Mouse (Mus musculus): ENCODE measurements at regions not wholly inside any gene's neighbourhood (a gene's known extent, or its start where the extent isn't known, plus 50 kb on each side); places are given as distances from the start of the nearest gene placed in this dataset.

GRCm38 (mm10) chr16:70071471-70071870 is 207.9 kb upstream of the Speer2 start:
- no peaks in the 10 kb centered on the region for H3K4me1 ChIP-seq (ENCODE audit: control insufficient read depth, insufficient read depth)
- no peak overlapping the region for H3K4me3 ChIP-seq (ENCODE audit: low read depth, low read length)
- DNase-seq (ENCODE audit: low spot score) (no peak), ATAC-seq (ENCODE audit: insufficient read depth, low read depth) (no peak)
- H3K9me3 ChIP-seq (replicated peaks; ENCODE audit: control insufficient read depth, low read length) = no peaks in the 10 kb centered on the region
- no peaks in the 10 kb centered on the region for H3K36me3 ChIP-seq (replicated peaks; ENCODE audit: control insufficient read depth, insufficient read depth, low read length)
- no peak overlapping the region for H3K9ac ChIP-seq (replicated peaks; ENCODE audit: low read depth, low read length)
- TF ChIP-seq CTCF (IDR thresholded peaks at IDR 0.05; ENCODE audit: low read depth) = no peak
- no peak for TF ChIP-seq EP300 (IDR thresholded peaks at IDR 0.05; ENCODE audit: low read depth)
- no peaks in the 10 kb centered on the region for H3K27me3 ChIP-seq (ENCODE audit: control insufficient read depth, insufficient read depth, low read length)
- H3K4me2 ChIP-seq (ENCODE audit: low read depth, low read length) = no peak overlapping the region
- H3K27ac ChIP-seq (ENCODE audit: low read depth) = no peak overlapping the region
- 84% methylated on average over 4 of the region's 4 CpGs for WGBS

GRCm38 (mm10) chr16:70073740-70074139 is 210.2 kb upstream of the Speer2 start:
- no peaks in the 10 kb centered on the region for H3K4me1 ChIP-seq (ENCODE audit: control insufficient read depth, insufficient read depth)
- no peak overlapping the region for H3K4me3 ChIP-seq (ENCODE audit: low read depth, low read length)
- H3K27me3 ChIP-seq (ENCODE audit: control insufficient read depth, insufficient read depth, low read length) = no peaks in the 10 kb centered on the region
- no peak overlapping the region for H3K9ac ChIP-seq (replicated peaks; ENCODE audit: low read depth, low read length)
- TF ChIP-seq EP300 (IDR thresholded peaks at IDR 0.05; ENCODE audit: low read depth) = no peak
- TF ChIP-seq CTCF (IDR thresholded peaks at IDR 0.05; ENCODE audit: low read depth) = no peak
- H3K9me3 ChIP-seq (replicated peaks; ENCODE audit: control insufficient read depth, low read length) = no peaks in the 10 kb centered on the region
- no peaks in the 10 kb centered on the region for H3K36me3 ChIP-seq (replicated peaks; ENCODE audit: control insufficient read depth, insufficient read depth, low read length)
- ATAC-seq (ENCODE audit: insufficient read depth, low read depth) (no peak), DNase-seq (ENCODE audit: low spot score) (no peak)
- H3K4me2 ChIP-seq (ENCODE audit: low read depth, low read length) = no peak overlapping the region
- 64% methylated on average over 2 of the region's 2 CpGs for WGBS
- no peak overlapping the region for H3K27ac ChIP-seq (ENCODE audit: low read depth)

GRCm38 (mm10) chr16:70079497-70079896 is 216.0 kb upstream of the Speer2 start:
- H3K9ac ChIP-seq (replicated peaks; ENCODE audit: low read depth, low read length) = no peak overlapping the region
- TF ChIP-seq CTCF (IDR thresholded peaks at IDR 0.05; ENCODE audit: low read depth) = no peak
- no peak for TF ChIP-seq EP300 (IDR thresholded peaks at IDR 0.05; ENCODE audit: low read depth)
- H3K27me3 ChIP-seq (ENCODE audit: control insufficient read depth, insufficient read depth, low read length) = no peaks in the 10 kb centered on the region
- no peak overlapping the region for H3K27ac ChIP-seq (ENCODE audit: low read depth)
- ATAC-seq (ENCODE audit: insufficient read depth, low read depth) (no peak), DNase-seq (ENCODE audit: low spot score) (no peak)
- H3K9me3 ChIP-seq (replicated peaks; ENCODE audit: control insufficient read depth, low read length) = no peaks in the 10 kb centered on the region
- H3K36me3 ChIP-seq (replicated peaks; ENCODE audit: control insufficient read depth, insufficient read depth, low read length) = no peaks in the 10 kb centered on the region
- H3K4me2 ChIP-seq (ENCODE audit: low read depth, low read length) = no peak overlapping the region
- 87% methylated on average over 10 of the region's 10 CpGs for WGBS
- no peak overlapping the region for H3K4me3 ChIP-seq (ENCODE audit: low read depth, low read length)
- H3K4me1 ChIP-seq (ENCODE audit: control insufficient read depth, insufficient read depth) = no peaks in the 10 kb centered on the region

GRCm38 (mm10) chr16:70091291-70091690 is 222.5 kb upstream of the Gbe1 start:
- DNase-seq (ENCODE audit: low spot score) (no peak), ATAC-seq (ENCODE audit: insufficient read depth, low read depth) (no peak)
- Histone ChIP-seq H3K4me2 (ENCODE audit: low read depth, low read length) (no peak overlapping the region), H3K4me1 (ENCODE audit: control insufficient read depth, insufficient read depth) (no peaks in the 10 kb centered on the region), H3K36me3 (replicated peaks; ENCODE audit: control insufficient read depth, insufficient read depth, low read length) (no peaks in the 10 kb centered on the region), H3K27me3 (ENCODE audit: control insufficient read depth, insufficient read depth, low read length) (no peaks in the 10 kb centered on the region), H3K27ac (ENCODE audit: low read depth) (no peak overlapping the region), H3K9ac (replicated peaks; ENCODE audit: low read depth, low read length) (no peak overlapping the region), H3K4me3 (ENCODE audit: low read depth, low read length) (no peak overlapping the region), H3K9me3 (replicated peaks; ENCODE audit: control insufficient read depth, low read length) (no peaks in the 10 kb centered on the region)
- no peak for TF ChIP-seq CTCF (IDR thresholded peaks at IDR 0.05; ENCODE audit: low read depth)
- TF ChIP-seq EP300 (IDR thresholded peaks at IDR 0.05; ENCODE audit: low read depth) = no peak
- WGBS = 85% methylated on average over 4 of the region's 4 CpGs

- DNase-seq (ENCODE audit: low spot score) (no peak), ATAC-seq (ENCODE audit: insufficient read depth, low read depth) (no peak)
- Histone ChIP-seq H3K4me2 (ENCODE audit: low read depth, low read length) (no peak overlapping the region), H3K4me1 (ENCODE audit: control insufficient read depth, insufficient read depth) (no peaks in the 10 kb centered on the region), H3K27me3 (ENCODE audit: control insufficient read depth, insufficient read depth, low read length) (no peaks in the 10 kb centered on the region), H3K27ac (ENCODE audit: low read depth) (no peak overlapping the region), H3K9me3 (replicated peaks; ENCODE audit: control insufficient read depth, low read length) (no peaks in the 10 kb centered on the region), H3K9ac (replicated peaks; ENCODE audit: low read depth, low read length) (no peak overlapping the region), H3K36me3 (replicated peaks; ENCODE audit: control insufficient read depth, insufficient read depth, low read length) (no peaks in the 10 kb centered on the region), H3K4me3 (ENCODE audit: low read depth, low read length) (no peak overlapping the region)
- TF ChIP-seq EP300 (IDR thresholded peaks at IDR 0.05; ENCODE audit: low read depth) (no peak), CTCF (IDR thresholded peaks at IDR 0.05; ENCODE audit: low read depth) (no peak)
- whole genome bisulfite sequencing = 84% methylated on average over 5 of the region's 5 CpGs
Measured at GRCm38 (mm10) chr16:70091963-70092362, 221.8 kb upstream of the Gbe1 start.

GRCm38 (mm10) chr16:70093224-70093623 is 220.5 kb upstream of the Gbe1 start:
- Histone ChIP-seq H3K9me3 (replicated peaks; ENCODE audit: control insufficient read depth, low read length) (no peaks in the 10 kb centered on the region), H3K4me1 (ENCODE audit: control insufficient read depth, insufficient read depth) (no peaks in the 10 kb centered on the region), H3K27ac (ENCODE audit: low read depth) (no peak overlapping the region), H3K36me3 (replicated peaks; ENCODE audit: control insufficient read depth, insufficient read depth, low read length) (no peaks in the 10 kb centered on the region), H3K9ac (replicated peaks; ENCODE audit: low read depth, low read length) (no peak overlapping the region), H3K4me3 (ENCODE audit: low read depth, low read length) (no peak overlapping the region), H3K4me2 (ENCODE audit: low read depth, low read length) (no peak overlapping the region), H3K27me3 (ENCODE audit: control insufficient read depth, insufficient read depth, low read length) (no peaks in the 10 kb centered on the region)
- TF ChIP-seq CTCF (IDR thresholded peaks at IDR 0.05; ENCODE audit: low read depth) = no peak
- no peak for TF ChIP-seq EP300 (IDR thresholded peaks at IDR 0.05; ENCODE audit: low read depth)
- DNase-seq (ENCODE audit: low spot score) = no peak
- WGBS = 34% methylated on average over 3 of the region's 3 CpGs
- ATAC-seq (ENCODE audit: insufficient read depth, low read depth) = no peak
